Comparison of ENCODE assay signal across 10 mouse cellular contexts in the genomic region with DNA sequence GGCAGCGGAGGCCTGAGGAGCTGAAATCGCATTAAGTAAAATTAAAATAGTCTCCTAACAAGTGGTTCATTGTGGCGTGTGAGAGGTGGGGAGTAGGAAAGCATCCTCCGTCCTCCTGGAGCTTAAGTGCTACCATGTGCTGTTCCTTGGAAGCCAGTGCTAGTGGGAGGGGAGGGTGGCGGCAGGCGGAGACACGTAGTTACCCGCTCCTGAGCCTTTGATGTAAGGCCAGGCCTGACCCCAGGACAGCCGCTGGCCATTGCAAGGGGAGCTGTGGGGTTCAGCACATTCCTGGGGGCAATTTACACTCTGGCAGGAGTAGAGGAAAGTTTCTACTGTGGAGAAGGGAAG. TPM values are rescaled to one million over a fixed set of nuclear protein-coding genes. Genes with fewer than 3 reads are reported as not detected.
DNase-seq lines count a peak whose midpoint lies in the region; ATAC-seq and TF ChIP-seq lines count a peak whose summit lies in the region.
"Had no signal": no experiment of that assay in that cellular context is flagged by ENCODE, and none has a peak within 500 bp of the region (broad histone marks: within the 10 kb centered on the region; RNA-seq: fewer than 3 reads in every experiment).

No protein-coding gene starts in this region.

- no peak overlapping the region for H3K27ac ChIP-seq in forebrain, embryonic 11.5 days (ENCODE audit: low read depth, low read length)
- H3K27ac ChIP-seq in forebrain, postnatal 0 days (ENCODE audit: low read depth, low read length) = no peak overlapping the region
- peak overlapping the region; percentile 68 for H3K27ac ChIP-seq in hindbrain, embryonic 12.5 days
- no peak overlapping the region for H3K27ac ChIP-seq in hindbrain, embryonic 16.5 days (ENCODE audit: low read depth, low read length)
- peak overlapping the region; percentile 96 for H3K27ac ChIP-seq in limb, embryonic 13.5 days
- H3K27ac ChIP-seq: midbrain, embryonic 15.5 days had no signal

- whole genome bisulfite sequencing in forebrain, embryonic 11.5 days = 29% methylated on average over 9 of the region's 9 CpGs
- WGBS in forebrain, postnatal 0 days = 45% methylated on average over 9 of the region's 9 CpGs
- WGBS in hindbrain, embryonic 12.5 days = 36% methylated on average over 9 of the region's 9 CpGs
- WGBS in hindbrain, embryonic 16.5 days = 45% methylated on average over 9 of the region's 9 CpGs
- WGBS in limb, embryonic 13.5 days = 4% methylated on average over 9 of the region's 9 CpGs

- ATAC-seq in forebrain, embryonic 11.5 days (replicated peaks; ENCODE audit: low FRiP score) = no peak
- no peak for ATAC-seq in forebrain, postnatal 0 days
- no peak for ATAC-seq in hindbrain, embryonic 12.5 days (ENCODE audit: low FRiP score)
- ATAC-seq in hindbrain, embryonic 16.5 days = no peak
- ATAC-seq in limb, embryonic 13.5 days (ENCODE audit: low FRiP score, low read depth) = peak; percentile 84

- DNase-seq in forebrain, embryonic 11.5 days (ENCODE audit: low spot score) = no peak
- DNase-seq in forebrain, postnatal 0 days = no peak
- DNase-seq in embryo, embryonic 11 days = peak; percentile 64
- no peak for DNase-seq in spleen, adult 18-20 months
- DNase-seq in frontal cortex, postnatal 36 days (ENCODE audit: low spot score in 2 of 2) = no peak

- TF ChIP-seq CTCF in forebrain, postnatal 0 days (IDR thresholded peaks at IDR 0.05; ENCODE audit: low read depth) = no peak

- H3K27me3 ChIP-seq in forebrain, embryonic 11.5 days (ENCODE audit: control insufficient read depth, insufficient read depth, low read length) = no peaks in the 10 kb centered on the region
- no peaks in the 10 kb centered on the region for H3K27me3 ChIP-seq in forebrain, postnatal 0 days (ENCODE audit: insufficient read depth, low read length)
- H3K27me3 ChIP-seq in hindbrain, embryonic 12.5 days = peaks cover 3% of the 10 kb centered on the region; the same call in 1 of the 2 replicates
- H3K27me3 ChIP-seq in hindbrain, embryonic 16.5 days (replicated peaks; ENCODE audit: control insufficient read depth, insufficient read depth, low read length) = no peaks in the 10 kb centered on the region
- 0 out of 2 replicates have a peak, but pooled peaks cover 3% of the 10 kb centered on the region for H3K27me3 ChIP-seq in limb, embryonic 13.5 days
- H3K27me3 ChIP-seq: midbrain, embryonic 15.5 days had no signal

- no peaks in the 10 kb centered on the region for H3K4me1 ChIP-seq in forebrain, embryonic 11.5 days (replicated peaks; ENCODE audit: control insufficient read depth, insufficient read depth, low read length)
- H3K4me1 ChIP-seq in forebrain, postnatal 0 days (ENCODE audit: insufficient read depth) = no peaks in the 10 kb centered on the region
- H3K4me1 ChIP-seq in hindbrain, embryonic 12.5 days = peaks cover 19% of the 10 kb centered on the region
- H3K4me1 ChIP-seq in hindbrain, embryonic 16.5 days (ENCODE audit: control insufficient read depth, insufficient read depth, low read depth, low read length) = no peaks in the 10 kb centered on the region; the same call in 1 of the 2 replicates
- peaks cover 53% of the 10 kb centered on the region for H3K4me1 ChIP-seq in limb, embryonic 13.5 days

- H3K9ac ChIP-seq in forebrain, embryonic 11.5 days (ENCODE audit: low read length) = 0 out of 2 replicates have a peak overlapping the region, but pooled peaks have one; percentile 8
- H3K9ac ChIP-seq in forebrain, postnatal 0 days = no peak overlapping the region
- H3K9ac ChIP-seq in hindbrain, embryonic 12.5 days = peak overlapping the region; percentile 8; the same call in 1 of the 2 replicates
- H3K9ac ChIP-seq in hindbrain, embryonic 16.5 days (ENCODE audit: low read depth, low read length) = no peak overlapping the region
- H3K9ac ChIP-seq in limb, embryonic 13.5 days = no peak overlapping the region
- H3K9ac ChIP-seq: midbrain, embryonic 15.5 days had no signal

- no peak overlapping the region for H3K4me3 ChIP-seq in forebrain, embryonic 11.5 days (ENCODE audit: low read depth, low read length)
- H3K4me3 ChIP-seq in forebrain, postnatal 0 days (ENCODE audit: low read depth, low read length) = no peak overlapping the region
- H3K4me3 ChIP-seq in hindbrain, embryonic 12.5 days = no peak overlapping the region
- no peak overlapping the region for H3K4me3 ChIP-seq in hindbrain, embryonic 16.5 days (ENCODE audit: low read length)
- H3K4me3 ChIP-seq in limb, embryonic 13.5 days = peak overlapping the region; percentile 16
- H3K4me3 ChIP-seq: midbrain, embryonic 15.5 days had no signal

- no peaks in the 10 kb centered on the region for H3K9me3 ChIP-seq in forebrain, embryonic 11.5 days (ENCODE audit: control insufficient read depth, low read length)
- H3K9me3 ChIP-seq in forebrain, postnatal 0 days (ENCODE audit: low read length) = no peaks in the 10 kb centered on the region
- H3K9me3 ChIP-seq in hindbrain, embryonic 12.5 days (replicated peaks) = no peaks in the 10 kb centered on the region
- no peaks in the 10 kb centered on the region for H3K9me3 ChIP-seq in hindbrain, embryonic 16.5 days (ENCODE audit: control insufficient read depth, low read length)
- no peaks in the 10 kb centered on the region for H3K9me3 ChIP-seq in limb, embryonic 13.5 days
- H3K9me3 ChIP-seq: midbrain, embryonic 15.5 days had no signal

- H3K4me2 ChIP-seq in forebrain, embryonic 11.5 days (ENCODE audit: low read depth, low read length, severe bottlenecking) = no peak overlapping the region
- no peak overlapping the region for H3K4me2 ChIP-seq in forebrain, postnatal 0 days (ENCODE audit: low read depth)
- H3K4me2 ChIP-seq in hindbrain, embryonic 12.5 days (replicated peaks) = no peak overlapping the region
- H3K4me2 ChIP-seq in hindbrain, embryonic 16.5 days (ENCODE audit: low read length) = no peak overlapping the region
- H3K4me2 ChIP-seq in limb, embryonic 13.5 days (replicated peaks) = peak overlapping the region; percentile 55

- no peaks in the 10 kb centered on the region; the same call in 1 of the 2 replicates for H3K36me3 ChIP-seq in forebrain, embryonic 11.5 days (ENCODE audit: control insufficient read depth, insufficient read depth, low read length)
- H3K36me3 ChIP-seq in forebrain, postnatal 0 days (ENCODE audit: insufficient read depth) = peaks cover 19% of the 10 kb centered on the region
- peaks cover 23% of the 10 kb centered on the region for H3K36me3 ChIP-seq in hindbrain, embryonic 12.5 days
- H3K36me3 ChIP-seq in hindbrain, embryonic 16.5 days (ENCODE audit: control insufficient read depth, insufficient read depth, low read length) = peaks cover 11% of the 10 kb centered on the region
- H3K36me3 ChIP-seq in limb, embryonic 13.5 days = peaks cover 22% of the 10 kb centered on the region

RNA-seq across cellular contexts. Expression of gene Col8a2, which starts 8.1 kb away (rescaled TPM):
- 18.0 and 20.4 TPM in 2 replicates for polyA plus RNA-seq in forebrain, embryonic 11.5 days (2014; fragmentation: Nextera tagmentation; extraction: Ambion mirVana)
- total RNA-seq in forebrain, postnatal 0 days (2014; rRNA removed) = 6.5 and 11.6 TPM in 2 replicates
- 2.5 and 3.0 TPM in 2 replicates for polyA plus RNA-seq in forebrain, postnatal 0 days (2015; fragmentation: Nextera tagmentation; extraction: Ambion mirVana)
- polyA plus RNA-seq in hindbrain, embryonic 12.5 days (2016; fragmentation: Nextera tagmentation; extraction: Ambion mirVana) = 50.1 and 56.7 TPM in 2 replicates
- polyA plus RNA-seq in hindbrain, embryonic 16.5 days (2015; fragmentation: Nextera tagmentation; extraction: Ambion mirVana) = 5.8 and 6.8 TPM in 2 replicates
- polyA plus RNA-seq in limb, embryonic 13.5 days (2015; fragmentation: Nextera tagmentation; extraction: Ambion mirVana) = 39.8 and 42.7 TPM in 2 replicates
- total RNA-seq: common myeloid progenitor, adult 5-6 weeks had no signal

RNA-seq across cellular contexts. Expression of gene Trappc3, which starts 16.4 kb away (rescaled TPM):
- 23.3 and 25.7 TPM in 2 replicates for polyA plus RNA-seq in forebrain, embryonic 11.5 days (2014; fragmentation: Nextera tagmentation; extraction: Ambion mirVana)
- 143 TPM in 2 replicates for total RNA-seq in forebrain, postnatal 0 days (2014; rRNA removed)
- polyA plus RNA-seq in forebrain, postnatal 0 days (2015; fragmentation: Nextera tagmentation; extraction: Ambion mirVana) = 199 and 202 TPM in 2 replicates
- 109 and 113 TPM in 2 replicates for polyA plus RNA-seq in hindbrain, embryonic 12.5 days (2016; fragmentation: Nextera tagmentation; extraction: Ambion mirVana)
- 179 and 199 TPM in 2 replicates for polyA plus RNA-seq in hindbrain, embryonic 16.5 days (2015; fragmentation: Nextera tagmentation; extraction: Ambion mirVana)
- 124 and 126 TPM in 2 replicates for polyA plus RNA-seq in limb, embryonic 13.5 days (2015; fragmentation: Nextera tagmentation; extraction: Ambion mirVana)

RNA-seq across cellular contexts. Expression of gene Map7d1, which starts 22.4 kb away (rescaled TPM):
- 80.6 and 83.5 TPM in 2 replicates for polyA plus RNA-seq in forebrain, embryonic 11.5 days (2014; fragmentation: Nextera tagmentation; extraction: Ambion mirVana)
- 105 and 115 TPM in 2 replicates for total RNA-seq in forebrain, postnatal 0 days (2014; rRNA removed)
- polyA plus RNA-seq in forebrain, postnatal 0 days (2015; fragmentation: Nextera tagmentation; extraction: Ambion mirVana) = 63.6 and 71.1 TPM in 2 replicates
- polyA plus RNA-seq in hindbrain, embryonic 12.5 days (2016; fragmentation: Nextera tagmentation; extraction: Ambion mirVana) = 143 and 150 TPM in 2 replicates
- polyA plus RNA-seq in hindbrain, embryonic 16.5 days (2015; fragmentation: Nextera tagmentation; extraction: Ambion mirVana) = 59.8 and 71.7 TPM in 2 replicates
- polyA plus RNA-seq in limb, embryonic 13.5 days (2015; fragmentation: Nextera tagmentation; extraction: Ambion mirVana) = 46.5 and 49.9 TPM in 2 replicates

RNA-seq across cellular contexts. Expression of gene Adprhl2, which starts 43.0 kb away (rescaled TPM):
- polyA plus RNA-seq in forebrain, embryonic 11.5 days (2014; fragmentation: Nextera tagmentation; extraction: Ambion mirVana) = 66.5 and 70.7 TPM in 2 replicates
- total RNA-seq in forebrain, postnatal 0 days (2014; rRNA removed) = 72.1 and 74.8 TPM in 2 replicates
- polyA plus RNA-seq in forebrain, postnatal 0 days (2015; fragmentation: Nextera tagmentation; extraction: Ambion mirVana) = 77.8 and 83.3 TPM in 2 replicates
- 65.2 and 74.3 TPM in 2 replicates for polyA plus RNA-seq in hindbrain, embryonic 12.5 days (2016; fragmentation: Nextera tagmentation; extraction: Ambion mirVana)
- polyA plus RNA-seq in hindbrain, embryonic 16.5 days (2015; fragmentation: Nextera tagmentation; extraction: Ambion mirVana) = 83.1 and 84.1 TPM in 2 replicates
- polyA plus RNA-seq in limb, embryonic 13.5 days (2015; fragmentation: Nextera tagmentation; extraction: Ambion mirVana) = 88.6 and 91.5 TPM in 2 replicates

RNA-seq across cellular contexts. Expression of gene Tekt2, which starts 46.9 kb away (rescaled TPM):
- polyA plus RNA-seq in forebrain, embryonic 11.5 days (2014; fragmentation: Nextera tagmentation; extraction: Ambion mirVana) = 4.9 and 6.1 TPM in 2 replicates
- total RNA-seq in forebrain, postnatal 0 days (2014; rRNA removed) = 2.1 and 3.4 TPM in 2 replicates
- polyA plus RNA-seq in forebrain, postnatal 0 days (2015; fragmentation: Nextera tagmentation; extraction: Ambion mirVana) = 9.7 and 16.3 TPM in 2 replicates
- 6.3 and 6.7 TPM in 2 replicates for polyA plus RNA-seq in hindbrain, embryonic 12.5 days (2016; fragmentation: Nextera tagmentation; extraction: Ambion mirVana)
- 11.8 and 13.5 TPM in 2 replicates for polyA plus RNA-seq in hindbrain, embryonic 16.5 days (2015; fragmentation: Nextera tagmentation; extraction: Ambion mirVana)
- polyA plus RNA-seq in limb, embryonic 13.5 days (2015; fragmentation: Nextera tagmentation; extraction: Ambion mirVana) = 23.6 TPM in 2 replicates
- total RNA-seq: common myeloid progenitor, adult 5-6 weeks had no signal

Comparison
In these comparisons a context has a peak if more than half of its experiments do, and no peak if none do; other contexts are left out.
1. H3K27ac ChIP-seq: peak in hindbrain, embryonic 12.5 days (single experiment) and limb, embryonic 13.5 days (single experiment); none in forebrain, embryonic 11.5 days (single experiment), forebrain, postnatal 0 days (single experiment) and hindbrain, embryonic 16.5 days (single experiment).
2. H3K9ac ChIP-seq: peak in forebrain, embryonic 11.5 days (single experiment) and hindbrain, embryonic 12.5 days (single experiment); none in forebrain, postnatal 0 days (single experiment), hindbrain, embryonic 16.5 days (single experiment) and limb, embryonic 13.5 days (single experiment).